Mouse (Mus musculus): Measurements from ENCODE around the gene Rpl23. TPM values are rescaled to one million over a fixed set of nuclear protein-coding genes. Genes with fewer than 3 reads are reported as not detected.

The Rpl23 gene
- polyA plus RNA-seq, 1 experiment from 2014 or later: 454 TPM

DNA sequence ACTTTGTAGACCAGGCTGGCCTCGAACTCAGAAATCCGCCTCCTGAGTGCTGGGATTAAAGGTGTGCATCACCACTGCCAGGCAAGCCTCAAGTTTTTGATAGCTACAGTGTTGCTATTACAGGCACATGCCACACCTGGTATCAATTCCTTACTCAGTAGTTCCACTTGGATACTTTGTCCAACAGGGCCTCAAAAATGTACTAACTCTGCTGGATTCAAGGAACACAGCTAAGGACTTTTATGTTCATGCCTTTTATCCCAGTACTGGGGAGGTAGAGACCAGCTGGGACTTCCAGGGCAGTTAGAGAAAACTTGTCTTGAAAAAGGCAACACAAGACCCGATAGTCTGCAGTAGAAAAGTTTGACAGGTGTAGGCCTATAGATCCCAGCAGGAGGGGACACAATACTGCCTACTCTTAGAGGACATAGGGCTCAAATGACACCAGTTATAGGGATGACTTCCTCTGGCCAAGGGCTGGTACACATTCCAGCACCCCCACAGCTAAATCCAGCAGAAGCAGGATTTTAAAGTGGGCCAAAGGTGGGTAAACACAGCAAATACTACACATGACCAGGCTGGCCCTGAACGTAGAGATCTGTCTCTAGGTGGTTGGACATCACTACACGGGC is 5.6 kb downstream of the Rpl23 start:
- no peak overlapping the region for H3K4me3 ChIP-seq (ENCODE audit: low read depth, low read length)
- ATAC-seq (replicated peaks; ENCODE audit: low FRiP score): no peak

DNA sequence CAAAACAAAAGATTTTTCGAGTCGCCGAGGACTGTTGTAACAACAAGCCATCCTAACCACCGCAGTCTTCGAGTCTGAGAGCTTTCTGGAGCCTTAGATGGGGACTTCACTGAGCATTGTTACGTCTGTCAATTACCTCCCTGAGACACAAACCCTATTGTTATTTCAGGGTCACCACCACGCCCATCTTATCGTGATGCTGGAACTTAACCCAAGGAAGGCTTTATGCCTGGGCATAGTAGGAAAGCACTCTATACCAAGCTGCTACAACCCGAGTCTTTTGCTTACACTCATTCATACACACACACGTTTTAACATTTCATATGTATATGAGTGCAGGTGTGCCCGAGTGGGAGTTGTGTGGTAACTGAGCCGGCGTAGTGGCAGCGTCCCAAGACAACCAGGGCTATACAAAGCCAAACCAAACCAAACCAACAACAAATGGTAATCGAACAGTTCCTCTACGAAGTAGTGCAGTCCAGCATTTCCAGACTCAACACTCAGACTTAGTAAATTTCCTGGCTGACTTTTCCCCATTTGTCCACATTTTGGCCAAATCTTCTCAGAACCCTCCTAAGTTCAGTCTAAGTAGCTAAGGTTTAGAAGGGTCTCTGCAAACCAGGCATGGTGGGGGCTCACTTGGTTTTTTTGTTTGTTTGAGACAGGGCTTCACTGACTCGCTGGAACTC is 6.3 kb downstream of the Rpl23 start, which contains the start of gene 1700001P01Rik:
TSS of gene 1700001P01Rik (minus strand) at position 111 of the 689 bp plus-strand sequence.
- H3K4me1 ChIP-seq (replicated peaks; ENCODE audit: control insufficient read depth, insufficient read depth, low read length): peaks cover 7% of the 10 kb centered on the region; the same call in 1 of the 2 replicates
- WGBS: 48% methylated on average over 17 of the region's 17 CpGs
- H3K27me3 ChIP-seq (ENCODE audit: control insufficient read depth, insufficient read depth, low read length): no peaks in the 10 kb centered on the region
- H3K4me3 ChIP-seq (ENCODE audit: low read depth, low read length): no peak within 1 kb of the TSS
- no peak within 1 kb of the TSS for H3K9ac ChIP-seq (ENCODE audit: low read length)
- no peak for ATAC-seq (replicated peaks; ENCODE audit: low FRiP score)
- H3K9me3 ChIP-seq (ENCODE audit: control insufficient read depth, low read length): no peaks in the 10 kb centered on the region
- DNase-seq (ENCODE audit: low spot score): no peak
- H3K27ac ChIP-seq (ENCODE audit: low read depth, low read length): no peak within 1 kb of the TSS
- H3K4me2 ChIP-seq (ENCODE audit: low read depth, low read length, severe bottlenecking): no peak within 1 kb of the TSS
- H3K36me3 ChIP-seq (ENCODE audit: control insufficient read depth, insufficient read depth, low read length): peaks cover 17% of the 10 kb centered on the region

More for the DNA sequence above, 5.6 kb downstream of the Rpl23 start:
- peaks cover 17% of the 10 kb centered on the region for H3K36me3 ChIP-seq (ENCODE audit: control insufficient read depth, insufficient read depth, low read length)
- H3K27me3 ChIP-seq (ENCODE audit: control insufficient read depth, insufficient read depth, low read length): no peaks in the 10 kb centered on the region
- no peak for DNase-seq (ENCODE audit: low spot score)
- H3K9ac ChIP-seq (ENCODE audit: low read length): no peak overlapping the region
- WGBS: 58% methylated on average over 5 of the region's 5 CpGs
- no peak overlapping the region for H3K4me2 ChIP-seq (ENCODE audit: low read depth, low read length, severe bottlenecking)
- H3K9me3 ChIP-seq (ENCODE audit: control insufficient read depth, low read length): no peaks in the 10 kb centered on the region
- no peak overlapping the region for H3K27ac ChIP-seq (ENCODE audit: low read depth, low read length)
- peaks cover 7% of the 10 kb centered on the region; the same call in 1 of the 2 replicates for H3K4me1 ChIP-seq (replicated peaks; ENCODE audit: control insufficient read depth, insufficient read depth, low read length)

GRCm38 (mm10) chr11:97775186-97775585 is 7.1 kb downstream of the Rpl23 start:
- no peak overlapping the region for H3K9ac ChIP-seq (ENCODE audit: low read length)
- no peaks in the 10 kb centered on the region for H3K9me3 ChIP-seq (ENCODE audit: control insufficient read depth, low read length)
- 78% methylated on average over 13 of the region's 13 CpGs for WGBS
- no peaks in the 10 kb centered on the region for H3K27me3 ChIP-seq (ENCODE audit: control insufficient read depth, insufficient read depth, low read length)
- H3K4me2 ChIP-seq (ENCODE audit: low read depth, low read length, severe bottlenecking): no peak overlapping the region
- no peak overlapping the region for H3K4me3 ChIP-seq (ENCODE audit: low read depth, low read length)
- H3K27ac ChIP-seq (ENCODE audit: low read depth, low read length): no peak overlapping the region
- peaks cover 14% of the 10 kb centered on the region for H3K36me3 ChIP-seq (ENCODE audit: control insufficient read depth, insufficient read depth, low read length)
- no peaks in the 10 kb centered on the region for H3K4me1 ChIP-seq (replicated peaks; ENCODE audit: control insufficient read depth, insufficient read depth, low read length)
- DNase-seq (ENCODE audit: low spot score) (no peak), ATAC-seq (replicated peaks; ENCODE audit: low FRiP score) (no peak)

GRCm38 (mm10) chr11:97771410-97771809 is 10.8 kb downstream of the Rpl23 start:
- 83% methylated on average over 14 of the region's 14 CpGs for WGBS
- no peak for ATAC-seq (replicated peaks; ENCODE audit: low FRiP score)
- H3K4me2 ChIP-seq (ENCODE audit: low read depth, low read length, severe bottlenecking): no peak overlapping the region

DNA sequence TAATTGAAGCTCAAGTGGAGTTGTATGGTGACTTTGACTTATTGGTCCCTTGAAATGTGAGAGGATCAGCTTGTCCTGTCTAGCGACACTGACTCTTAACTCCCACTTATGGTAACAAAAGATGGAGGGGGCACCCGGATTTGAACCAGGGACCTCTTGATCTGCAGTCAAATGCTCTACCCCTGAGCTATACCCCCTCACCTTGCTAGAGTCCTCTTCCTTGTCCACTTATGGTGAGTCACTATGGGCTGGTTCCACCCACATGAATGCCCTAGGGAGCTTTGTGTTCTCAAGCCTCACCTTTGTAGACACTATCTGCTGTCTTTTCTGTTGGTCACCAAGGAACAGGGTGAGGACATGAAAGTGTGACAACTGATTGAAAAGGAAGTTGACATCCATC is 12.5 kb downstream of the Rpl23 start:
- no peak overlapping the region for H3K4me2 ChIP-seq (ENCODE audit: low read depth, low read length, severe bottlenecking)
- H3K9me3 ChIP-seq (ENCODE audit: control insufficient read depth, low read length): no peaks in the 10 kb centered on the region
- H3K36me3 ChIP-seq (ENCODE audit: control insufficient read depth, insufficient read depth, low read length): no peaks in the 10 kb centered on the region
- DNase-seq (ENCODE audit: low spot score) (no peak), ATAC-seq (replicated peaks; ENCODE audit: low FRiP score) (no peak)
- no peak overlapping the region for H3K9ac ChIP-seq (ENCODE audit: low read length)
- no peak overlapping the region for H3K4me3 ChIP-seq (ENCODE audit: low read depth, low read length)
- WGBS: 50% methylated on average over 2 of the region's 2 CpGs
- H3K4me1 ChIP-seq (replicated peaks; ENCODE audit: control insufficient read depth, insufficient read depth, low read length): peaks cover 7% of the 10 kb centered on the region; the same call in 1 of the 2 replicates
- H3K27ac ChIP-seq (ENCODE audit: low read depth, low read length): no peak overlapping the region
- no peaks in the 10 kb centered on the region for H3K27me3 ChIP-seq (ENCODE audit: control insufficient read depth, insufficient read depth, low read length)

More at GRCm38 (mm10) chr11:97771410-97771809, 10.8 kb downstream of the Rpl23 start:
- Histone ChIP-seq H3K4me1 (replicated peaks; ENCODE audit: control insufficient read depth, insufficient read depth, low read length) (no peaks in the 10 kb centered on the region), H3K27ac (ENCODE audit: low read depth, low read length) (no peak overlapping the region), H3K9ac (ENCODE audit: low read length) (no peak overlapping the region), H3K27me3 (ENCODE audit: control insufficient read depth, insufficient read depth, low read length) (no peaks in the 10 kb centered on the region), H3K9me3 (ENCODE audit: control insufficient read depth, low read length) (no peaks in the 10 kb centered on the region), H3K4me3 (ENCODE audit: low read depth, low read length) (no peak overlapping the region), H3K36me3 (ENCODE audit: control insufficient read depth, insufficient read depth, low read length) (no peaks in the 10 kb centered on the region)
- DNase-seq (ENCODE audit: low spot score): no peak

GRCm38 (mm10) chr11:97766154-97766881 is 15.9 kb downstream of the Rpl23 start, which contains the start of gene Cwc25:
Cwc25 (minus strand) TSS chr11:97766556.
- Histone ChIP-seq H3K4me2 (ENCODE audit: low read depth, low read length, severe bottlenecking) (peak within 1 kb of the TSS; percentile 83), H3K9ac (ENCODE audit: low read length) (peak within 1 kb of the TSS; percentile 74), H3K4me1 (replicated peaks; ENCODE audit: control insufficient read depth, insufficient read depth, low read length) (peaks cover 7% of the 10 kb centered on the region; the same call in 1 of the 2 replicates), H3K4me3 (ENCODE audit: low read depth, low read length) (peak within 1 kb of the TSS; percentile 65), H3K27me3 (ENCODE audit: control insufficient read depth, insufficient read depth, low read length) (no peaks in the 10 kb centered on the region), H3K9me3 (ENCODE audit: control insufficient read depth, low read length) (no peaks in the 10 kb centered on the region), H3K36me3 (ENCODE audit: control insufficient read depth, insufficient read depth, low read length) (no peaks in the 10 kb centered on the region; the same call in 1 of the 2 replicates), H3K27ac (ENCODE audit: low read depth, low read length) (peak within 1 kb of the TSS; percentile 42)
- peak; percentile 96 for DNase-seq (ENCODE audit: low spot score)
- WGBS: under 1% methylated on average over 38 of the region's 38 CpGs
- peak; percentile 90 for ATAC-seq (replicated peaks; ENCODE audit: low FRiP score)

DNA sequence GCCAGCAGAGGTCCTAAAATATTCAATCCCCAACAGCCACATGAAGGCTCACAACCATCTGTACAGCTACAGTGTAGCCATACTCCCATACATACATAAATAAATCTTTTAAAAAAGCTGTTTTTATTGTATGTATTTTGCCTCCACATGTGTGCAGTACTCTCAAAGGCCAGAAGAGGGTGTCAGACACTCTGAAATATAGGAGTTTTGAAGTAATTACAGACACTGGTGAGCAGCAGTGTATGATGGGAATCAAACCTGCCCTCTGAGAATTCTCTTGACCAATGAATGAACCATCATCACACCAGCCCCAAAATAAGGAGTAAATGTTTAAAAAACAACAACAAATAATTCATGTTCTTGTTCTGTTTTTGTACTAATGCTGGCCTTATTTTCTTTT is 20.6 kb downstream of the Rpl23 start:
- Histone ChIP-seq H3K9me3 (ENCODE audit: control insufficient read depth, low read length) (no peaks in the 10 kb centered on the region), H3K36me3 (ENCODE audit: control insufficient read depth, insufficient read depth, low read length) (no peaks in the 10 kb centered on the region; the same call in 1 of the 2 replicates), H3K4me3 (ENCODE audit: low read depth, low read length) (no peak overlapping the region), H3K27ac (ENCODE audit: low read depth, low read length) (no peak overlapping the region), H3K27me3 (ENCODE audit: control insufficient read depth, insufficient read depth, low read length) (no peaks in the 10 kb centered on the region), H3K9ac (ENCODE audit: low read length) (no peak overlapping the region), H3K4me2 (ENCODE audit: low read depth, low read length, severe bottlenecking) (no peak overlapping the region), H3K4me1 (replicated peaks; ENCODE audit: control insufficient read depth, insufficient read depth, low read length) (peaks cover 7% of the 10 kb centered on the region; the same call in 1 of the 2 replicates)
- DNase-seq (ENCODE audit: low spot score): no peak
- no peak for ATAC-seq (replicated peaks; ENCODE audit: low FRiP score)

- DNase-seq (ENCODE audit: low spot score) (no peak), ATAC-seq (replicated peaks; ENCODE audit: low FRiP score) (no peak)
- no peak overlapping the region for H3K4me3 ChIP-seq (ENCODE audit: low read depth, low read length)
- H3K4me2 ChIP-seq (ENCODE audit: low read depth, low read length, severe bottlenecking): no peak overlapping the region
- H3K36me3 ChIP-seq (ENCODE audit: control insufficient read depth, insufficient read depth, low read length): no peaks in the 10 kb centered on the region; the same call in 1 of the 2 replicates
- no peaks in the 10 kb centered on the region for H3K27me3 ChIP-seq (ENCODE audit: control insufficient read depth, insufficient read depth, low read length)
- WGBS: 89% methylated on average over 6 of the region's 6 CpGs
- H3K9me3 ChIP-seq (ENCODE audit: control insufficient read depth, low read length): no peaks in the 10 kb centered on the region
- H3K27ac ChIP-seq (ENCODE audit: low read depth, low read length): no peak overlapping the region
- H3K4me1 ChIP-seq (replicated peaks; ENCODE audit: control insufficient read depth, insufficient read depth, low read length): no peaks in the 10 kb centered on the region
- no peak overlapping the region for H3K9ac ChIP-seq (ENCODE audit: low read length)
These were observed 23.3 kb downstream of the Rpl23 start for GRCm38 (mm10) chr11:97758942-97759341.

Data from forebrain, embryonic 11.5 days (tissue).